Mouse (Mus musculus): ENCODE results near the gene Col28a1. TPM values are rescaled to one million over a fixed set of nuclear protein-coding genes. Genes with fewer than 3 reads are reported as not detected.
A peak's percentile ranks its signal among the peaks of the same experiment; 100 is the strongest.
"Not testable (repeated sequence)": the region's sequence is repeated elsewhere in the genome, so short reads cannot be mapped to it uniquely, and the experiment has no call there.

Gene Col28a1
- total RNA-seq, 2 experiments from 2014 or later, result 4.5 to 6.7 TPM

DNA sequence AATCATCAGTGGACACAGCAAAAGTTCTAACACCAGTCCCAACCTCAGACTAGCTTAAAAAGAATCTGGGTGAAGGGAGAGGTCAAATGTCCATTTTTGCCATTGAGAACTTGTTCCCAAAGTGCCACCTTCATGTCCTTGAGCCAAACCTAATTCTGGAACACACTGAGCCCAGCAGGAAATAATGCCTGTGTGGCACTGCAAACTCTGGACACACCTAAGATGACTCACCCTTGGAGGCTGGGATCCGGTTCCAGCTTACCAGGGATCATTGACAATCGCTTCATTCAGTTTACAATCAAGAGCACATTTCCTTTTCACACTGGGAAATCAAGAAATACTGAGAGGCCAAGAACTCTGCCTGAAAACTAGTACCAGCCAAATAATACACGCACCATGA is 168.9 kb downstream of the Col28a1 start:
- DNase-seq, result no peak

- no peak for DNase-seq
Measured at GRCm38 (mm10) chr6:7994736-7995135, 197.7 kb downstream of the Col28a1 start.

DNA sequence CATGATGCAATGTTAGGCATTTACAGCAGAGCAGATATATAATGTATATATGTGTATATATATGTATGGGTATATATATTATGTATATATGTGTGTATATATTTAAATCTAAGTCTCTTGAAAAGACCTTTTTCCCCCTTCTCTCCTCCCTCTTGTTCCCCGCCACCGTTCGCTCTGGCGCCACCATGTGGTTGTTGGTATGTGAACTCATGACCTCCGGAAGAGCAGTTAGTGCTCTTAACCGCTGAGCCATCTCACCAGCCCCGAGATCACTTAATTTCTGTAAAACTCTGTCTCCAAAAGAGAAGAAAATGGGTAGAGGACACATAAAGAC is 208.8 kb downstream of the Col28a1 start:
- DNase-seq, result peak; percentile 74

GRCm38 (mm10) chr6:7982958-7983645 is 209.3 kb downstream of the Col28a1 start:
- not testable (repeated sequence) for DNase-seq

- DNase-seq, result no peak
Measured at GRCm38 (mm10) chr6:7971020-7971760, 221.2 kb downstream of the Col28a1 start.

DNA sequence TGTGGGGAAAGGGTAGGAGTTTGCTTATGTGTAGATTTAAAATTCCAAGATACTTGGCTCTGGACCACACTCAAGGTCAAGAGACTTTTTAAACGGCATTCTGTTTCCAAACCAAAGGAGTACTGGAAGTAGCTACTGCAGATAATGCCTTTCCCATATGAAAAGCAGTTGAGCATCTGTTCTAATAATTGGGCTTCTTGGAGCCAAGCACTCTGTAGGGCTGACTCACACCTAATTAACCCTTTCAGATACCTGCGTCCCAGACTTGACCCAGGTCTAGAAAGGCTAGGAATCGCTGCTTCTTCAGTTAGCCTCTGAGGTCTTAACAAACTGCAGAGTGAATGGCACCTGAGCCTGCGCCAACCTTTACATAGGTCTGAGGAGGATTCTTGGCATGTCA is 223.0 kb downstream of the Col28a1 start:
- DNase-seq, result no peak

GRCm38 (mm10) chr6:7965833-7966522 is 226.4 kb downstream of the Col28a1 start:
- peak; percentile 6 for DNase-seq

DNA sequence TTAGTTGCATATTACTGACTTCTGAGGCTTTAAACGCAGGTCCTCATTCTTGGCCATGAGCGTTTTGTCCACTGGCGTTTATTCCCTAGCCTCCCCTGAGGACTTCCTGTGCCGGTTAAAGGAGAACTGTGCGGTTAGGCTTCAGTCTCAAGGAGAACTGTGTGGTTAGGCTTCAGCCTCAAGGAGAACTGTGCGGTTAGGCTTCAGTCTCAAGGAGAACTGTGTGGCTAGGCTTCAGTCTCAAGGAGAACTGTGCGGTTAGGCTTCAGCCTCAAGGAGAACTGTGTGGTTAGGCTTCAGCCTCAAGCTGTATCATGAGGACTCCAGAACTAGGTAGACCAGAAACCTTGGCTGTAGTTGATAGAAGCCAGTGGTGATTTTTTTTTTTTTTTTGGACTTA is 229.7 kb downstream of the Col28a1 start:
- no peak for DNase-seq

- no peak for DNase-seq
Measured at GRCm38 (mm10) chr6:7952208-7952607, 240.2 kb downstream of the Col28a1 start.

GRCm38 (mm10) chr6:7951778-7952177 is 240.6 kb downstream of the Col28a1 start:
- no peak for DNase-seq

Other genes starting within 250 kb of the Col28a1 start
- 10 to 100 TPM; 18.4 to 21.6 TPM for gene Mios, start 16.6 kb upstream of the Col28a1 start, total RNA-seq (2021)
- 10 to 100 TPM; 40.0 to 47.4 TPM for gene Rpa3, start 66.6 kb upstream of the Col28a1 start, total RNA-seq (2021)
- 10 to 100 TPM; 10.1 to 11.5 TPM for gene Umad1, start 66.7 kb upstream of the Col28a1 start, total RNA-seq (2021)
- 1 to 10 TPM; 1.4 to 2.1 TPM for gene Gm45062, start 66.8 kb upstream of the Col28a1 start, total RNA-seq (2021)